Mouse (Mus musculus): ENCODE results near the gene Acot2. TPM values are rescaled to one million over a fixed set of nuclear protein-coding genes. Genes with fewer than 3 reads are reported as not detected.
"Not testable (repeated sequence)": the region's sequence is repeated elsewhere in the genome, so short reads cannot be mapped to it uniquely, and the experiment has no call there.

The Acot2 gene
- total RNA-seq, 2 experiments from 2014 or later = 31.3 to 32.8 TPM

GRCm38 (mm10) chr12:84034108-84034507, 46.4 kb downstream of the Acot2 start:
- DNase-seq (ENCODE audit: low spot score in 2 of 2) = no peak

- not testable (repeated sequence) for DNase-seq (ENCODE audit: low spot score in 2 of 2)
Measured at GRCm38 (mm10) chr12:84038241-84038640, 50.6 kb downstream of the Acot2 start, which contains the start of gene Acot4. Gene Acot4, plus strand, starts transcription at chr12:84038379.

DNA sequence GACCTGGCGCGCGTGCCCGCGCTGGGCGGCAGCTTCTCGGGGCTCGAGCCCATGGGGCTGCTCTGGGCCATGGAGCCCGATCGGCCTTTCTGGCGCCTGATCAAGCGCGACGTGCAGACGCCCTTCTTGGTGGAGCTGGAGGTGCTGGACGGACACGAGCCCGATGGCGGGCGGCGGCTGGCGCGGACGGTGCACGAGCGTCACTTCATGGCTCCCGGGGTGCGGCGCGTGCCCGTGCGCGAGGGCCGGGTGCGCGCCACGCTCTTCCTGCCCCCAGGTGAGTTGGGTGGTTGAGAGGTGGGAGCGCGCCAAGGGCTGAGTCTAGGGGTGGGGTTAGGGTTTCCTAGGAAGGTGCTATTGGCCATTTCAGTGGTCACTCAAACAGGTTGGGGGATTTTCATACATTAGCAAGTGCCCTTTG, 51.0 kb downstream of the Acot2 start, which contains the start of gene Gm49366:
TSS of gene Gm49366 (plus strand) at position 245 of the 421 bp plus-strand sequence.
- DNase-seq (ENCODE audit: low spot score in 2 of 2) = not testable (repeated sequence)

DNA sequence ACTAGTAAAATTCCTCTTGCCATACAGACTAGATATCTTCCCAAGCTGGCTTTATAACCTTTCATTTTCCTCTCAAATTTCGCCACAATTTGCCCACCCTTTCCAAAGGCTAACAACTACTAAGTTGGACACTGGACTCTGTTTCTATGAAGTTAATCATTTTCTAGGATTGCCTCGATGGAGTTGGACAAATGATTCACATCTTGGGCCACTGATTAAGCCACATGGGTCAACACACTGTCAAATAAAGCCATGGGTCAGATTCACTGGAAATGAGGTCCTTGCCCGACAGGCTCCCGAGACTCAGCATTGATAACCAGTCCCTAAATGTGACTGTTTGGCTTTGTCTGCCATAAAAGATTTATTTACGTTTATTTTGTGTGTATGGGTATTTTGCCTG, 54.6 kb downstream of the Acot2 start:
- no peak for DNase-seq (ENCODE audit: low spot score in 2 of 2)

Other genes with a start within 250 kb of the Acot2 start
- gene Papln, start 224.2 kb upstream of the Acot2 start, total RNA-seq (2021) = 1 to 10 TPM; 2.8 to 6.0 TPM
- gene Numb, start 65.9 kb upstream of the Acot2 start, total RNA-seq (2021) = 10 to 100 TPM; 46.9 to 48.3 TPM
- 10 to 100 TPM; 15.9 to 16.7 TPM for gene Riox1, start 37.3 kb upstream of the Acot2 start, total RNA-seq (2021)
- not detected for gene Heatr4, start 3.0 kb upstream of the Acot2 start, total RNA-seq (2021)
- gene Acot1, start 21.6 kb downstream of the Acot2 start, total RNA-seq (2021) = 10 to 100 TPM; 21.4 to 36.5 TPM
- gene Acot4, start 50.5 kb downstream of the Acot2 start, total RNA-seq (2021) = 1 to 10 TPM; 3.7 to 6.4 TPM
- not detected for gene Gm49366, start 51.1 kb downstream of the Acot2 start, total RNA-seq (2021)
- gene Acot3, start 64.3 kb downstream of the Acot2 start, total RNA-seq (2021) = 1 to 10 TPM; 1.5 to 2.4 TPM
- gene Acot5, start 81.5 kb downstream of the Acot2 start, total RNA-seq (2021) = under 1 TPM; 0.25 TPM
- 1 to 10 TPM; 5.8 to 6.2 TPM for gene Acot6, start 112.8 kb downstream of the Acot2 start, total RNA-seq (2021)
- gene Dnal1, start 126.5 kb downstream of the Acot2 start, total RNA-seq (2021) = 10 to 100 TPM; 17.6 to 18.2 TPM
- 1 to 10 TPM in 1 of 2 experiments, under 1 TPM in 1; 0.92 to 1.0 TPM for gene Pnma1, start 160.6 kb downstream of the Acot2 start, total RNA-seq (2021)
- 10 to 100 TPM; 30.2 to 34.8 TPM for gene Elmsan1, start 231.0 kb downstream of the Acot2 start, total RNA-seq (2021)